Mouse (Mus musculus) heart, adult 9 months (tissue): ENCODE results near the gene Tril.

ENCODE experiments used
- DNase-seq, 2 experiments: peaks; one replicate each; pipeline ENCODE4 v3.0.0; 2022; ENCODE audit warnings: low spot score in 2 of 2

The Tril gene

DNA sequence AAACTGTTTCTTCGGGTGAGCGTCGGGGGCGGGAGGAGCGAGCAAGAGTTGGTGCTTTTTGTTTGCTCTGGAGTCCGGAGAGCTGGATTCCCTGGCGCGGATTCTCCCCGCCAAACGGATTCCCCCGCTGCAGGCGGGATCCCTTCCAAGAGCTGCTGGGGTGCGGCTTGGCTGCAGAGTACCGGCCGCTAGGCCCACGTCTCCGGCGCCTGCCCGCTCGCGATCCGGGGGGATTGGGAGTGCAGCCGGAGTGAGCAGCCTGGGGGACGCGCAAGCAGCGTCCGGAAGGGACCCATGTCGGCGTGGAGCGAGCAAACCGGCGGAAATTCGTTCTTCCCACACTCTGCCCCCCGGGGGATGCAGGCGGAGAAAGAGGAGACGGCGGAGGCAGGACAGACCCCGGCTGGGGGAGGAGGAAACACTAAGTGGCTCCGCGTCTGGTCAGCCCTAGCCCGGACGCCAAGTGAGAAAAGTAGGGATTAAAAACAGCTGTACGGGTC lies at the start of gene Tril:
TSS of gene Tril (minus strand) at position 345 of the 500 bp plus-strand sequence.
- DNase-seq: peak; percentile 85 to 88

DNA sequence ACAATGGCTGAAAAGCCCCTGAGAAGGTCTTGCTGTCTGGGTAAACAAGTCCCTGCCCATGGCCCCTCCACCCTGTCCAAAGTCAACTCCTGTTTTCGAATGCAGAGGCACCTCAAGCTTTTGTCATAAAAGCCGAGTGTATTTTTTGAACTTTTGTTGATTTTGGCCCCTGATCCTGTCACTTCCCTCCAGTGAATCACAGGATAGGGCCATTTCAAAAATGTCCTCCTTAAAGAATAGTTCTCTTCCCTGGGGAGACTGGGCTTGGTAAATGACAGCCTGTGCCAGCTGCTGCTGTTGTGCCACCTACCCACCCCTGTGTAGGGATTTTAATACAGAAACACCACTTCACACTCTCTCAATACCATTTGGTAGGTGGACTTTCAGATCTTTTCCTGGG lies 42.4 kb upstream of the Tril start:
- no peak for DNase-seq

DNA sequence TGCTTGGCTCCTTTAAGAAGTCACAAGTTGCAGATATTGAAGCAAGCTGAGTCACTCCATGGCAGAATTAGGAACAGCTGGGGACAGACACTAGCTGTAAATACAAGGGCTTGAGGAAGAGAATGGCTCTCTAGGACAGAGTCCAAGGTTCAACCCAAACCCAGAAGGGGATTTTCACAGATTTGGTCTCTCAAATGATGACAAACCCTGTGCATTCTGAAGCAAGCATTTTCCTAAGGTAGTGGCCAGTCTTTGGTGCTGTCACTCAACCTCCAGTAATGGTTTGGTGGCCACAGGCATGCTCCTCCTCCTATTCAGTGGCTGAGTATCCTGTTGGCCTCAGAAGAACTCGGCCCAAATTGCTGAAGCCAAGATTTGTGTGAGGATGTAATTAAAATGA lies 38.5 kb upstream of the Tril start:
- peak; percentile 58 to 72 for DNase-seq

- no peak for DNase-seq
Measured at GRCm38 (mm10) chr6:53857822-53858221, 37.2 kb upstream of the Tril start.

- DNase-seq: no peak
Measured at GRCm38 (mm10) chr6:53856775-53857174, 36.1 kb upstream of the Tril start.

GRCm38 (mm10) chr6:53854971-53855856 lies 34.6 kb upstream of the Tril start:
- DNase-seq: no peak

- no peak for DNase-seq
Measured at GRCm38 (mm10) chr6:53854226-53854625, 33.6 kb upstream of the Tril start.

DNA sequence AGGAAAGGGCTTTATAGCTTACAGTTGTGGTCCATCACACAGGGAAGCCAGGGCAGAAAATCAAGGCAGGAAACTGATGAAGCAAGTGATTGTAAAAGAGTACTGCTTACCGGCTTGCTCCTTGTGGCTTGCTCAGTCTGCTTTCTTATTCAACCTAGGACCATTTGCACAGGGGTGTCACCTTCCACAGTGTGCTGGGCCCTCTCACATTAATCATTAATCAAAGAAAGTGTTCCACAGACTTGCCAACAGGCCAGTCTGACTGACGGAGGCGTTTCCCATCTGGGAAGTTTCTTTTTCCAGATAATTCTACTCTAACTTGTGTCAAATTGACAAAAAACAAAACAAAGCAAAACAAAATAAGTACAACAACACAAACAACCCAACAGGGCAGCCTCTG lies 32.9 kb upstream of the Tril start:
- DNase-seq: no peak

- no peak for DNase-seq
Measured at GRCm38 (mm10) chr6:53844626-53845025, 24.0 kb upstream of the Tril start.

DNA sequence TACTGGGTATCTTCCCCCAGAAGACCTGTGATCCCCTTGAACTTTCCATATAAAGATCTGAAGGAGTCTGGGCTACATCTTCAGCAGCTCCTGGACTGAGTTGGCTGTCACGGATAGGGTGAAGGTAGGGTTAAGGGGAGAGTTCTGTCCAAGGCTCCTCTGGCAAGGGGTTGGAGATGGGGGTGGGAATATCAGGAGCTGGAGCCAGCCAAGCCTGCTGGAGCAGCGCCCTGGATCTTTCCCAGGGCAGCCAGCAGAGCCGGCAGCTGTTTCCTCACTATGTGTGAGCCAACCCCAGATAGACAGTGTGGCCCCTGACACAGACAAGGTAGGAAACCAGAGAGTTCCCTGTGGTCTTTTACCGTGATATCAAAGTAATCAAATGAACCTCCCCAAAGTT lies 4.6 kb upstream of the Tril start:
- peak; percentile 58 to 61 for DNase-seq

- peak; percentile 45 to 55 for DNase-seq
Measured at GRCm38 (mm10) chr6:53821041-53821501, 441 bp upstream of the Tril start.

DNA sequence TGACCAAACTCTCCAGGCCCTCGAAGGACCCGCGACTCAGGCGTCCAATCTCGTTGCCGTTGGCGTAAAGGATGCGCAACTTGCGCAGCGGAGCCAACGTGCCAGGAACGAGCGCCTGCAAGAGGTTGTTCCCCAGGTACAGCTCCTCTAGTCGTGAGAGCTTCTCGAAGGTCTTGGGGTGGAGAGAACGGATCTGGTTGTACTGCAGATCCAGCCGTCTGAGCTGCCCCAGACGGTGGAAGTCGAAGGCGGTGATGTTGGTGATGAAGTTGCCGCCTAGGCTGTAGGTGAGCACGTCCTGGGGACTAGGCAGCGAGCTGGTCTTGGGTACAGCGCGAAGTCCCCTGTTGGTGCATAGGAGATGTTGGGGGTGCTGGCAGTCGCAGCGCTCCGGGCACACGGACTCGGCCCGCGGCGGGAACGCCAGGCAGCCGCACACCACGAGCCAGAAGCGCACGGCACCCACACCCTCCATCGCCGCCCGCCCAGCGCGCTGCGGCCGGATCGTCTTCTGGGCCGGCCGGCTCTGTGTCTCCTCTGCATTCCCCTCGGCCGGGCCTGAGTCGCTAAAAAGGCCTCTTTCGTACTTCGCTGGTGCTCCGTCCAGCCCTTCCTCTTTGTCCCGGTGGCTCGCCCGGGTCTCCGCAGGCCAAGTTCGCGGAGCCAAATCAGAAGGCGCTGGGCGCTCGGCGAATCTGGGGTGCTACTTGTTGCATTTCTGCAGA lies 707 bp downstream of the Tril start:
- peak in 1 of 2 experiments; percentile 20 for DNase-seq

DNA sequence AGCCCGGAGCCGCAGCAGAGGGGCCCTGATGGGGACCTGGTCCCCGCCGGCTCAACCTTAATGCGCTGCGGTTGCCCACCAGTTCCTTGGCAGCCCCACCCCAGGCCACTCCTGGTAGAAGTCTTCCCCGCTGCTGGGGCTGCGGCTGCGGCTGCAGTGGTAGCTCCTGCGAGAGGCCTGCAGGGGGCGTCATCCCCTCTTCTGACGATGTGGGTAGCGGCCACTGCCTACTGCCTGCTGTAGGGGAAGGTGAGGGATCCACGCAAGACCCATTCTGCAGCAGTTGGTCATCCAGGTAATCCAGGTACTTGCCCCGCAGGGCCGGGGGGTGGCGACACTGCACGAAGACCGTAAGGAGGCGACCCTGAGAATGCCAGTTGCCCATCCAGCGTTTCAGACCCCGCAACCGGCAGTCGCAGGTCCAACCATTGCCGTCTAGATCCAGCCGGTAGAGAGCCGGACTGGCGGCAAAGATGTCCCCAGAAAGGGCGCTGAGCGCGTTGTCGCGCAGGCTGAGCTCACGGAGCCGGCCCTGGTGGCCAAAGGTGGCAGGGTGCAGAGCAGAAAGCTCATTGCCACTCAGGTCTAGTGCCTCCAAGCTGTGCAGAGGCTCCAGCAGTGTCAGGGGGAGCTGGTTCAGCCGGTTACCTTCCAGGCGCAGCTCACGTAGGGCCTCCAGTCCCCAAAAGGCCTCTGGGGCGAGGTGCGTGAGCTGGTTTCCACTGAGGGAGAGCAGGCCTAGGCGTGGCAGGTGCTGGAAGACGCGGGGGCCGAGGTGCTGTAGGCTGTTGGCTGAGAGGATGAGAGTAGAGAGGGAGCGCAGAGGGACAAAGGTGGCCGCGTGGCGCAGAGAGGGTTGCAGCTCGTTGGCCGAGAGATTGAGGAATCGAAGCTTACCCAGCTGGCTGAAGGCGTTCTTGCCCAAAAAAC lies 1.6 kb downstream of the Tril start:
- no peak for DNase-seq

GRCm38 (mm10) chr6:53818264-53818731 lies 2.3 kb downstream of the Tril start:
- peak; percentile 45 to 57 for DNase-seq

GRCm38 (mm10) chr6:53817763-53818174 lies 2.9 kb downstream of the Tril start:
- DNase-seq: no peak

DNA sequence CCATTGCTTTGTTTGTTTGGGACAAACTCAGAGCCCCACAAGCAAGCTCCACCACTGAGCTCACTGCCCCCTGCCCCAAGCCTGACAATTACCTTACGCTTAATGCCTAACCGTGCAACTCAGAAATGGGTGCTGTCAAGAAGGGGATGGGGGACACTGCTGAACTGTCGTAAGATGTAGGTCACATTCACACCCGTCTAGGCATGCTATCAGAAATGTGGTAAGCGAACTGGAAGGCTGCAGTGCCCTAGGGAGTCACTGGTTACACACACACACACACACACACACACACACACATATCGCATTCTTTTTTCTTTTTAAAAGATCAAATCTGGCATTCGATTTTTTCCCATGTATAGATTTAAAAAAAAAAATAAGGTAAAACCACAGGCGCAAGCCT lies 4.0 kb downstream of the Tril start:
- DNase-seq: no peak

DNA sequence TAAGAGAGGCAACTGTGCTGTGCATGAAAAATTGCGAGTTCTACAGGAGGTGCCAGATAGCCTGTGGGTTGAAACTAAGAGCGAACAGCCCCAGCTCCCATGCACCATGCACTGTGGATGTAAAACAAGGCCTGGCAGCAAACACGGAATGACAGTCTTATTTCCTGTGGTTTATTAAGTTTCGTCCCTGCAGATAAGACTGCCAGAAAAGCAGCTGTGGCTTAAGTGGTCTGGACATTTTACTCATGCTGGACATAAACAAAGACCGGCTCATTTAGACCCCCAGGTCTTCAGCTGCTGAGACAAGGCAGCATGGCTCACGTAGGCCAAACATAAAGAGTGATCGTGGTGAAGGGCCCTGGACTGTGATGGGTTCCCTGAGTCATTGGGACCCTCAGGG lies 4.9 kb downstream of the Tril start:
- no peak for DNase-seq

DNA sequence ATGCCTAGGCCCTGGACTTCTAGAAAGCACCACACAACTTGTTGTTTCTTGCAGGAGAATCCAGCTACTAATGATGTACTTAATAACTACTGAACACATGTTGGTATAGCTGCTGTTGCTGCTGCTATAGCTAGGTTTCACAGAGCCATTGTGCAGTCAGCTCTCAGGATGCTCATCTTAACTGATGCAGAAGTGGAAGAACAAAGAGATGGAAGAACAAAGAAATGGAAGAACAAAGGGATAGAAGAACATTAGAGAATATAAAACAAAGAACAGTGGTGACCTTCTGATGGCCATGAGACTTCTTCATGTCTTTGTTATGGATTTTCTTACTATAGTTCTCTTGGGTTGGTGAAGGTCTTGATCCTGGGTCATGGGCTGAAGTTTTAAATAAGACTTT lies 6.4 kb downstream of the Tril start:
- DNase-seq: no peak

- DNase-seq: no peak
Measured at GRCm38 (mm10) chr6:53812242-53812641, 8.4 kb downstream of the Tril start.

DNA sequence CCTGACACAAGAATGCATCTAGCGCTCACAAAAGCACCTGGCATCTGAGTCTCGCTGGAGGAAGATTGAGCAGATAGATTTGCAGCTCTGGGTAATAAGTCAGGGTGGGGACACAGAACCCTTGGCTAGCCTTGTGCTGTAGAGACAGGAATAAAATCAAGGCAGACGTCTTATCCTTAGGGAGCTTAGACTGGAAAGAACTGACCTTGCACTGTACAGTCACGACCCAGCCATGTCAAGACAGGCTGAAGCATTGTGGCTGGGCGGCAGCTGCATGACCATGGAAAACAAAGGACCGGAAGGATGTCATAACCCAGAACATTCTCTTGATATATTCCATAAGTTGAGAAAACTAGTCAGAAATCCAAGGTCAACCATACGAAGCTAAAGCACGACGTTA lies 11.8 kb downstream of the Tril start:
- no peak for DNase-seq

DNA sequence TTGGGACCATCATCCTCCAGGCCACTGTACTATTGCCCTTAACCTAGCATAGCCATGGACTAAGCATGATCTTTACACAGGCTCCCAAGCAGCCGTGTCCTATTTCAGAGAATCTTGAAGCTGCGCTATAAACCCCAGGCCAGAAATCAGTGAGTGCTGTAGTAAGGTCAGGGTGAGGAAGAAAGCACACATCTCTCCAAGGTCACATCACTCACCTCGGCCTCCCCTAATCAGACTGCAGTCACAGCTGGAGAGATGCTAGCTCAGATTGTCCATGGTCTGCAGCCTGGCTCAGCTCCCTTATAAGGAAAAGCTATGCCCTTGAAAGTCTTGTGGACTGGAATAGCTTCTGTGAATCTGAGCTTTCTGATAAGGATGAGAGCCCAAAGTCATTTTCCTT lies 13.4 kb downstream of the Tril start:
- DNase-seq: no peak
